Mouse (Mus musculus): ENCODE measurements around the gene Il17c. TPM values are rescaled to one million over a fixed set of nuclear protein-coding genes. Genes with fewer than 3 reads are reported as not detected.

Il17c gene
- polyA plus RNA-seq, 1 experiment from 2014 or later: not detected

- ATAC-seq (replicated peaks; ENCODE audit: low FRiP score, low TSS enrichment, low read depth) (no peak), DNase-seq (ENCODE audit: low spot score) (no peak)
- H3K4me1 ChIP-seq (replicated peaks; ENCODE audit: control insufficient read depth, insufficient read depth, low read length): peaks cover 11% of the 10 kb centered on the region
- H3K9ac ChIP-seq (ENCODE audit: low read length): no peak overlapping the region
- H3K4me2 ChIP-seq (ENCODE audit: low read length): no peak overlapping the region
- no peak overlapping the region for H3K27ac ChIP-seq (ENCODE audit: low read depth)
- H3K27me3 ChIP-seq (replicated peaks; ENCODE audit: control insufficient read depth, insufficient read depth, low read length): no peaks in the 10 kb centered on the region
- H3K36me3 ChIP-seq (ENCODE audit: control insufficient read depth, insufficient read depth, low read length): peaks cover 48% of the 10 kb centered on the region
- 80% methylated on average over 10 of the region's 10 CpGs for WGBS
- no peaks in the 10 kb centered on the region for H3K9me3 ChIP-seq (ENCODE audit: control insufficient read depth, low read length)
- no peak overlapping the region for H3K4me3 ChIP-seq (ENCODE audit: low read depth, low read length)
Observed at GRCm38 (mm10) chr8:122469965-122470364, 48.1 kb downstream of the Il17c start.

- Histone ChIP-seq H3K27me3 (replicated peaks; ENCODE audit: control insufficient read depth, insufficient read depth, low read length) (no peaks in the 10 kb centered on the region), H3K9me3 (ENCODE audit: control insufficient read depth, low read length) (no peaks in the 10 kb centered on the region), H3K4me1 (replicated peaks; ENCODE audit: control insufficient read depth, insufficient read depth, low read length) (peaks cover 13% of the 10 kb centered on the region), H3K4me3 (ENCODE audit: low read depth, low read length) (no peak overlapping the region), H3K4me2 (ENCODE audit: low read length) (no peak overlapping the region), H3K36me3 (ENCODE audit: control insufficient read depth, insufficient read depth, low read length) (peaks cover 45% of the 10 kb centered on the region), H3K9ac (ENCODE audit: low read length) (no peak overlapping the region), H3K27ac (ENCODE audit: low read depth) (no peak overlapping the region)
- no peak for DNase-seq (ENCODE audit: low spot score)
- ATAC-seq (replicated peaks; ENCODE audit: low FRiP score, low TSS enrichment, low read depth): no peak
- WGBS: 80% methylated on average over 5 of the region's 5 CpGs
Observed at GRCm38 (mm10) chr8:122470691-122471090, 48.9 kb downstream of the Il17c start.

Small RNA genes lying within 50 kb of the gene (microRNA-seq; reads per million reads assigned to microRNA genes)
- gene Gm24366: not detected

Other genes starting within 250 kb of the Il17c start
- gene Zfpm1, start 139.9 kb upstream of the Il17c start, polyA plus RNA-seq (2014; fragmentation: Nextera tagmentation; extraction: Ambion mirVana): 4.2 and 6.4 TPM in 2 replicates
- gene Trhr2, start 61.3 kb upstream of the Il17c start, polyA plus RNA-seq (2014; fragmentation: Nextera tagmentation; extraction: Ambion mirVana): not detected in 2 replicates
- 37.0 and 38.6 TPM in 2 replicates for gene Zc3h18, start 45.4 kb upstream of the Il17c start, polyA plus RNA-seq (2014; fragmentation: Nextera tagmentation; extraction: Ambion mirVana)
- gene Cyba, start 10.9 kb downstream of the Il17c start, polyA plus RNA-seq (2014; fragmentation: Nextera tagmentation; extraction: Ambion mirVana): 297 and 307 TPM in 2 replicates
- 52.6 and 60.2 TPM in 2 replicates for gene Mvd, start 21.4 kb downstream of the Il17c start, polyA plus RNA-seq (2014; fragmentation: Nextera tagmentation; extraction: Ambion mirVana)
- 1.1 and 1.3 TPM in 2 replicates for gene Snai3, start 38.7 kb downstream of the Il17c start, polyA plus RNA-seq (2014; fragmentation: Nextera tagmentation; extraction: Ambion mirVana)
- gene Rnf166, start 54.0 kb downstream of the Il17c start, polyA plus RNA-seq (2014; fragmentation: Nextera tagmentation; extraction: Ambion mirVana): 31.4 and 34.0 TPM in 2 replicates
- gene Ctu2, start 54.1 kb downstream of the Il17c start, polyA plus RNA-seq (2014; fragmentation: Nextera tagmentation; extraction: Ambion mirVana): 53.8 and 55.0 TPM in 2 replicates
- 17.9 and 21.6 TPM in 2 replicates for gene Piezo1, start 129.3 kb downstream of the Il17c start, polyA plus RNA-seq (2014; fragmentation: Nextera tagmentation; extraction: Ambion mirVana)
- gene Cdt1, start 146.0 kb downstream of the Il17c start, polyA plus RNA-seq (2014; fragmentation: Nextera tagmentation; extraction: Ambion mirVana): 43.8 and 49.3 TPM in 2 replicates
- gene Aprt, start 154.9 kb downstream of the Il17c start, polyA plus RNA-seq (2014; fragmentation: Nextera tagmentation; extraction: Ambion mirVana): 580 and 583 TPM in 2 replicates
- gene Galns, start 189.4 kb downstream of the Il17c start, polyA plus RNA-seq (2014; fragmentation: Nextera tagmentation; extraction: Ambion mirVana): 12.2 and 13.8 TPM in 2 replicates
- gene Trappc2l, start 189.6 kb downstream of the Il17c start, polyA plus RNA-seq (2014; fragmentation: Nextera tagmentation; extraction: Ambion mirVana): 67.3 and 71.8 TPM in 2 replicates
- not detected in 2 replicates for gene Pabpn1l, start 200.7 kb downstream of the Il17c start, polyA plus RNA-seq (2014; fragmentation: Nextera tagmentation; extraction: Ambion mirVana)

All from intestine, embryonic 14.5 days (tissue).